Mouse (Mus musculus): ENCODE results near the gene Irf2bp2.

The Irf2bp2 gene

GRCm38 (mm10) chr8:126539355-126540093 is 54.3 kb downstream of the Irf2bp2 start:
- no peak for DNase-seq (ENCODE audit: low read depth in 1 of 2, low spot score in 2 of 2)

DNA sequence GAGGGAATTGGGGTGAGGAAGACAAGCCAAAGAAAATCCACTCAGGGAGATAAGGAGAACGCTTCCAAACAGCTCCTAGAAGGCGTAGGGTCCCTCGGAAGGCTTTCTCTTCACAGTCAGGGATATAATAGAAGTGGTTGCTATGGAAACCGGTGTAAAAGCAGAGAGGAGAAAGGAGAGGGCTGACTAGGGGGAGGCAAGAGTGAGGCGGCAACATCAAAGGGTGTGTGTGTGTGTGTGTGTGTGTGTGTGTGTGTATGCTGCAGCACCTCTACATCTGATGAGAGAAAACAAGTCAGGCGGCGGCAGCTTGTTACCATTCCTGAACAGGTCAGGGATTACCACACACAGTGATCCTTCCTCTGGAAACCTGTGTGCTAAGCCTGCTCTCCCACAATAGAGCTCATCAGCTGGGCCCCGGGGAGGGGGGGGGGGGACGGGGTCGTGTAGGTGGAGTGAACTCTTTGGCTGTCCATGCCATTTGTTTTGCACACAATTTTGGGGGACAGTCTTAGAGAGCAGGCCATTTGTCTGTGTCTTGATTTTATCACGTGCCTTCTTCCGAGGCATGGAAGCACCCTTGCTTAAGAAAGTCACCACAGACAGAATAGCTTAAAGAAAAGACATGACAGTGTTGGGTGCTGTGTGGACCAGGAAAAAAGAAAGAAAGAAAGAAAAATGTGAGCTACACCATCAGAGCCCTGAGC is 55.0 kb downstream of the Irf2bp2 start:
- no peak for DNase-seq (ENCODE audit: low read depth in 1 of 2, low spot score in 2 of 2)

Data from monocyte, adult 2 months (primary cell).